Mouse (Mus musculus) embryonic fibroblast, embryonic 13.5 days (primary cell): Measurements from ENCODE around the gene Pip4k2a. TPM values are rescaled to one million over a fixed set of nuclear protein-coding genes. Genes with fewer than 3 reads are reported as not detected.

Source experiments
- H3K27ac ChIP-seq: 2 replicates; pipeline ENCODE4 v1.5.1; 2012; ENCODE audit warnings: low read length, control low read depth, inconsistent platforms; ENCODE audit not compliant: insufficient read depth
- H3K4me1 ChIP-seq: 2 replicates; pipeline ENCODE4 v1.6.1; 2011; ENCODE audit warnings: low read length; ENCODE audit not compliant: control insufficient read depth, insufficient read depth
- H3K4me3 ChIP-seq: 2 replicates; pipeline ENCODE4 v1.5.1; 2011; ENCODE audit warnings: mild to moderate bottlenecking, control low read depth, low read length; ENCODE audit not compliant: insufficient read depth
- CTCF ChIP-seq: IDR thresholded peaks from 2 replicates; pipeline ENCODE4 v1.5.1; 2011; ENCODE audit warnings: mild to moderate bottlenecking, control low read depth, low read length, moderate library complexity, borderline replicate concordance; ENCODE audit not compliant: insufficient read depth
- POLR2A ChIP-seq: IDR thresholded peaks from 2 replicates; pipeline ENCODE4 v1.6.1; 2011; ENCODE audit warnings: low read depth, mild to moderate bottlenecking, control low read depth, low read length, moderate library complexity
- polyA plus RNA-seq: library from polyadenylated mRNA; stranded (reverse); fragments of >200 nt; gene quantifications from 2 replicates; pipeline ENCODE4 v1.2.4, GENCODE M21; 2011; ENCODE audit warnings: low read depth; ENCODE audit not compliant: missing spikeins, insufficient read length

The Pip4k2a gene
- polyA plus RNA-seq, 1 experiment, result 39.4 TPM

GRCm38 (mm10) chr2:18982581-18982980 is 15.3 kb downstream of the Pip4k2a start:
- Histone ChIP-seq H3K27ac (no peak overlapping the region), H3K4me1 (no peaks in the 10 kb centered on the region; the same call in none of the 2 replicates), H3K4me3 (no peak overlapping the region)
- TF ChIP-seq POLR2A (no peak), CTCF (no peak)

- TF ChIP-seq POLR2A (no peak), CTCF (no peak)
- Histone ChIP-seq H3K4me1 (no peaks in the 10 kb centered on the region; the same call in 1 of the 2 replicates), H3K4me3 (no peak overlapping the region), H3K27ac (no peak overlapping the region)
Measured at GRCm38 (mm10) chr2:18979675-18980074, 18.3 kb downstream of the Pip4k2a start.

GRCm38 (mm10) chr2:18979046-18979445 is 18.9 kb downstream of the Pip4k2a start:
- H3K4me3 ChIP-seq, result no peak overlapping the region
- no peak overlapping the region for H3K27ac ChIP-seq
- no peaks in the 10 kb centered on the region; the same call in 1 of the 2 replicates for H3K4me1 ChIP-seq
- TF ChIP-seq POLR2A, result no peak
- TF ChIP-seq CTCF, result no peak

GRCm38 (mm10) chr2:18977201-18977805 is 20.6 kb downstream of the Pip4k2a start:
- Histone ChIP-seq H3K4me3 (no peak overlapping the region), H3K4me1 (no peaks in the 10 kb centered on the region; the same call in 1 of the 2 replicates), H3K27ac (no peak overlapping the region)
- TF ChIP-seq CTCF, result no peak
- no peak for TF ChIP-seq POLR2A

GRCm38 (mm10) chr2:18976175-18976574 is 21.8 kb downstream of the Pip4k2a start:
- Histone ChIP-seq H3K4me1 (no peaks in the 10 kb centered on the region; the same call in 1 of the 2 replicates), H3K27ac (no peak overlapping the region), H3K4me3 (no peak overlapping the region)
- no peak for TF ChIP-seq POLR2A
- no peak for TF ChIP-seq CTCF

GRCm38 (mm10) chr2:18974882-18975645 is 22.9 kb downstream of the Pip4k2a start:
- no peak overlapping the region for H3K4me3 ChIP-seq
- H3K27ac ChIP-seq, result no peak overlapping the region
- H3K4me1 ChIP-seq, result peaks cover 3% of the 10 kb centered on the region; the same call in 1 of the 2 replicates
- no peak for TF ChIP-seq POLR2A
- TF ChIP-seq CTCF, result no peak

GRCm38 (mm10) chr2:18971564-18971963 is 26.4 kb downstream of the Pip4k2a start:
- H3K4me1 ChIP-seq, result peaks cover 3% of the 10 kb centered on the region; the same call in 1 of the 2 replicates
- H3K27ac ChIP-seq, result no peak overlapping the region
- no peak for TF ChIP-seq POLR2A
- no peak for TF ChIP-seq CTCF
- no peak overlapping the region for H3K4me3 ChIP-seq

GRCm38 (mm10) chr2:18970461-18970860 is 27.5 kb downstream of the Pip4k2a start:
- peaks cover 3% of the 10 kb centered on the region; the same call in 1 of the 2 replicates for H3K4me1 ChIP-seq
- TF ChIP-seq CTCF (no peak), POLR2A (no peak)

GRCm38 (mm10) chr2:18969066-18969681 is 28.8 kb downstream of the Pip4k2a start:
- H3K4me3 ChIP-seq, result no peak overlapping the region
- no peak overlapping the region for H3K27ac ChIP-seq
- TF ChIP-seq POLR2A (no peak), CTCF (no peak)
- peaks cover 3% of the 10 kb centered on the region; the same call in 1 of the 2 replicates for H3K4me1 ChIP-seq

More at GRCm38 (mm10) chr2:18970461-18970860, 27.5 kb downstream of the Pip4k2a start:
- H3K4me3 ChIP-seq, result no peak overlapping the region
- H3K27ac ChIP-seq, result no peak overlapping the region

- Histone ChIP-seq H3K27ac (no peak overlapping the region), H3K4me3 (no peak overlapping the region), H3K4me1 (peaks cover 3% of the 10 kb centered on the region; the same call in 1 of the 2 replicates)
- TF ChIP-seq POLR2A (no peak), CTCF (no peak)
Measured at GRCm38 (mm10) chr2:18967451-18968063, 30.4 kb downstream of the Pip4k2a start.
